Mouse (Mus musculus): ENCODE measurements around the gene Ralgapa1.
"Not testable (repeated sequence)": the region's sequence is repeated elsewhere in the genome, so short reads cannot be mapped to it uniquely, and the experiment has no call there.

Gene Ralgapa1

GRCm38 (mm10) chr12:55599639-55600502 lies 221.1 kb downstream of the Ralgapa1 start:
- DNase-seq (ENCODE audit: low spot score in 2 of 2) = peak; percentile 4 to 9

GRCm38 (mm10) chr12:55598887-55599561 lies 221.9 kb downstream of the Ralgapa1 start, which contains the start of gene Insm2:
TSS of gene Insm2 (plus strand) at chr12:55599427.
- no peak for DNase-seq (ENCODE audit: low spot score in 2 of 2)

GRCm38 (mm10) chr12:55598537-55598886 lies 222.5 kb downstream of the Ralgapa1 start:
- no peak for DNase-seq (ENCODE audit: low spot score in 2 of 2)

GRCm38 (mm10) chr12:55586936-55587335 lies 234.0 kb downstream of the Ralgapa1 start:
- DNase-seq (ENCODE audit: low spot score in 2 of 2) = not testable (repeated sequence)

GRCm38 (mm10) chr12:55573794-55574193 lies 247.2 kb downstream of the Ralgapa1 start:
- no peak for DNase-seq (ENCODE audit: low spot score in 2 of 2)

GRCm38 (mm10) chr12:55573089-55573488 lies 247.9 kb downstream of the Ralgapa1 start:
- DNase-seq (ENCODE audit: low spot score in 2 of 2) = no peak

- DNase-seq (ENCODE audit: low spot score in 2 of 2) = no peak
Measured at GRCm38 (mm10) chr12:55571661-55572060, 249.3 kb downstream of the Ralgapa1 start.

- no peak for DNase-seq (ENCODE audit: low spot score in 2 of 2)
Measured at GRCm38 (mm10) chr12:55571181-55571580, 249.8 kb downstream of the Ralgapa1 start.

- DNase-seq (ENCODE audit: low spot score in 2 of 2) = no peak
Measured at GRCm38 (mm10) chr12:55570646-55571045, 250.3 kb downstream of the Ralgapa1 start.

- peak in 1 of 2 experiments; percentile 8 for DNase-seq (ENCODE audit: low spot score in 2 of 2)
Measured at GRCm38 (mm10) chr12:55569676-55570075, 251.3 kb downstream of the Ralgapa1 start.

- DNase-seq (ENCODE audit: low spot score in 2 of 2) = no peak
Measured at GRCm38 (mm10) chr12:55568466-55568865, 252.5 kb downstream of the Ralgapa1 start.

GRCm38 (mm10) chr12:55566837-55567236 lies 254.1 kb downstream of the Ralgapa1 start:
- no peak for DNase-seq (ENCODE audit: low spot score in 2 of 2)

- no peak for DNase-seq (ENCODE audit: low spot score in 2 of 2)
Measured at GRCm38 (mm10) chr12:55565867-55566266, 255.1 kb downstream of the Ralgapa1 start.

GRCm38 (mm10) chr12:55565206-55565605 lies 255.8 kb downstream of the Ralgapa1 start, which contains the start of gene Aldoart2:
TSS of gene Aldoart2 (plus strand) at chr12:55565239.
- no peak for DNase-seq (ENCODE audit: low spot score in 2 of 2)

- DNase-seq (ENCODE audit: low spot score in 2 of 2) = no peak
Measured at GRCm38 (mm10) chr12:55564187-55564963, 256.6 kb downstream of the Ralgapa1 start.

- no peak for DNase-seq (ENCODE audit: low spot score in 2 of 2)
Measured at GRCm38 (mm10) chr12:55563742-55564141, 257.2 kb downstream of the Ralgapa1 start.

- no peak for DNase-seq (ENCODE audit: low spot score in 2 of 2)
Measured at GRCm38 (mm10) chr12:55560025-55560690, 260.8 kb downstream of the Ralgapa1 start.

- DNase-seq (ENCODE audit: low spot score in 2 of 2) = no peak
Measured at GRCm38 (mm10) chr12:55559184-55559855, 261.6 kb downstream of the Ralgapa1 start.

GRCm38 (mm10) chr12:55557866-55558265 lies 263.1 kb downstream of the Ralgapa1 start:
- DNase-seq (ENCODE audit: low spot score in 2 of 2) = no peak

GRCm38 (mm10) chr12:55554901-55555300 lies 266.1 kb downstream of the Ralgapa1 start:
- not testable (repeated sequence) for DNase-seq (ENCODE audit: low spot score in 2 of 2)

Measured in heart, adult 9 months (tissue).